19 mouse cellular contexts compared by ENCODE assay signal in genomic region chr11:119164375-119164774, GRCm38 (mm10).
A peak's percentile ranks its signal among the peaks of the same experiment; 100 is the strongest.
DNase-seq lines count a peak whose midpoint lies in the region; ATAC-seq and TF ChIP-seq lines count a peak whose summit lies in the region.
"Had no signal": no experiment of that assay in that cellular context is flagged by ENCODE, and none has a peak within 500 bp of the region (broad histone marks: within the 10 kb centered on the region; RNA-seq: fewer than 3 reads in every experiment).

No protein-coding gene starts in this region.

- H3K9me3 ChIP-seq in forebrain, embryonic 10.5 days = no peaks in the 10 kb centered on the region
- H3K9me3 ChIP-seq in forebrain, embryonic 16.5 days (ENCODE audit: control insufficient read depth, low read length) = no peaks in the 10 kb centered on the region
- H3K9me3 ChIP-seq in lung, embryonic 14.5 days (ENCODE audit: low read depth, low read length) = no peaks in the 10 kb centered on the region
- H3K9me3 ChIP-seq: embryonic facial prominence, embryonic 13.5 days; forebrain, embryonic 13.5 days; heart, embryonic 13.5 days had no signal

- no peak overlapping the region for H3K4me3 ChIP-seq in forebrain, embryonic 10.5 days
- no peak overlapping the region for H3K4me3 ChIP-seq in forebrain, embryonic 16.5 days (replicated peaks; ENCODE audit: low read length)
- H3K4me3 ChIP-seq in lung, embryonic 14.5 days (ENCODE audit: low read depth, low read length) = no peak overlapping the region
- H3K4me3 ChIP-seq in spleen, adult 2 months (ENCODE audit: extremely low read depth, insufficient read depth, insufficient read length) = no peak overlapping the region
- H3K4me3 ChIP-seq: embryonic facial prominence, embryonic 13.5 days; forebrain, embryonic 13.5 days; gastrocnemius, adult 2 months; heart, embryonic 13.5 days had no signal

- no peak overlapping the region for H3K9ac ChIP-seq in forebrain, embryonic 16.5 days (replicated peaks; ENCODE audit: low read depth, low read length)
- H3K9ac ChIP-seq in lung, embryonic 14.5 days = no peak overlapping the region
- H3K9ac ChIP-seq: embryonic facial prominence, embryonic 13.5 days; forebrain, embryonic 13.5 days; heart, embryonic 13.5 days; hindbrain, embryonic 14.5 days had no signal

- H3K27ac ChIP-seq in forebrain, embryonic 10.5 days = peak overlapping the region; percentile 48; the same call in 1 of the 2 replicates
- no peak overlapping the region for H3K27ac ChIP-seq in forebrain, embryonic 16.5 days (ENCODE audit: low read length)
- 0 out of 2 replicates have a peak overlapping the region, but pooled peaks have one; percentile 5 for H3K27ac ChIP-seq in lung, embryonic 14.5 days (ENCODE audit: low read depth)
- H3K27ac ChIP-seq in spleen, adult 2 months (ENCODE audit: insufficient read depth, low read length) = peak overlapping the region; percentile 27; the same call in 1 of the 2 replicates
- H3K27ac ChIP-seq: embryonic facial prominence, embryonic 13.5 days; gastrocnemius, adult 2 months; heart, embryonic 13.5 days; hindbrain, embryonic 14.5 days had no signal

- 91% methylated on average over 7 of the region's 7 CpGs for WGBS in forebrain, embryonic 10.5 days
- WGBS in forebrain, embryonic 16.5 days = 77% methylated on average over 7 of the region's 7 CpGs
- 88% methylated on average over 7 of the region's 7 CpGs for WGBS in lung, embryonic 14.5 days
- WGBS in spleen, adult 2 months = 71% methylated on average over 7 of the region's 7 CpGs

- no peak for ATAC-seq in forebrain, embryonic 16.5 days
- ATAC-seq in lung, embryonic 14.5 days (ENCODE audit: insufficient read depth) = no peak
- ATAC-seq: forebrain, embryonic 13.5 days; inflammation-experienced regulatory T-cells, adult 6 months had no signal

- H3K36me3 ChIP-seq in forebrain, embryonic 10.5 days (replicated peaks) = peaks cover 10% of the 10 kb centered on the region
- H3K36me3 ChIP-seq in forebrain, embryonic 16.5 days (ENCODE audit: control insufficient read depth, insufficient read depth) = no peaks in the 10 kb centered on the region
- no peaks in the 10 kb centered on the region for H3K36me3 ChIP-seq in lung, embryonic 14.5 days (ENCODE audit: insufficient read depth)
- no peaks in the 10 kb centered on the region for H3K36me3 ChIP-seq in spleen, adult 2 months (ENCODE audit: control insufficient read depth, insufficient read depth, low read length)
- H3K36me3 ChIP-seq: embryonic facial prominence, embryonic 13.5 days; heart, embryonic 13.5 days had no signal

- peaks cover 5% of the 10 kb centered on the region; the same call in 1 of the 2 replicates for H3K27me3 ChIP-seq in forebrain, embryonic 10.5 days (ENCODE audit: poor library complexity, severe bottlenecking)
- H3K27me3 ChIP-seq in forebrain, embryonic 16.5 days (replicated peaks; ENCODE audit: control insufficient read depth, insufficient read depth, low read length) = no peaks in the 10 kb centered on the region
- H3K27me3 ChIP-seq in lung, embryonic 14.5 days (ENCODE audit: insufficient read depth, low read length) = no peaks in the 10 kb centered on the region
- H3K27me3 ChIP-seq in spleen, adult 2 months (ENCODE audit: control insufficient read depth, insufficient read depth, low read length) = no peaks in the 10 kb centered on the region
- H3K27me3 ChIP-seq: embryonic facial prominence, embryonic 13.5 days; forebrain, embryonic 13.5 days; heart, embryonic 13.5 days had no signal

- H3K4me2 ChIP-seq in forebrain, embryonic 16.5 days (ENCODE audit: low read length) = no peak overlapping the region
- no peak overlapping the region for H3K4me2 ChIP-seq in lung, embryonic 14.5 days
- H3K4me2 ChIP-seq: embryonic facial prominence, embryonic 13.5 days; forebrain, embryonic 13.5 days; heart, embryonic 13.5 days; hindbrain, embryonic 14.5 days had no signal

- no peak for DNase-seq in forebrain, embryonic 10.5 days (ENCODE audit: extremely low spot score, low spot score)
- no peak for DNase-seq in lung, embryonic 14.5 days
- DNase-seq in lung, postnatal 36 days = no peak
- DNase-seq in spleen, adult 2 months (ENCODE audit: low read depth in 1 of 2, low spot score in 2 of 2) = no peak
- no peak for DNase-seq in spleen, postnatal 14 days (ENCODE audit: low spot score in 2 of 2)
- DNase-seq in cerebellum, adult 11-12 months = no peak
- DNase-seq: adrenal gland, postnatal 10 days; cerebellum, adult 11 months; cerebellum, adult 9-10 months; cerebellum, postnatal 25 days; gastrocnemius, adult 2 months; gastrocnemius, postnatal 25 days; heart, postnatal 36 days had no signal

- H3K4me1 ChIP-seq in forebrain, embryonic 10.5 days = peaks cover 31% of the 10 kb centered on the region
- H3K4me1 ChIP-seq in forebrain, embryonic 16.5 days (replicated peaks; ENCODE audit: control insufficient read depth, insufficient read depth, low read length) = peaks cover 7% of the 10 kb centered on the region
- peaks cover 5% of the 10 kb centered on the region; the same call in 1 of the 2 replicates for H3K4me1 ChIP-seq in lung, embryonic 14.5 days (ENCODE audit: insufficient read depth)
- peaks cover 26% of the 10 kb centered on the region for H3K4me1 ChIP-seq in spleen, adult 2 months (ENCODE audit: control insufficient read depth, insufficient read depth, insufficient read length)

- TF ChIP-seq CTCF in lung, embryonic 14.5 days (IDR thresholded peaks at IDR 0.05; ENCODE audit: low read depth) = no peak
- no peak for TF ChIP-seq CTCF in spleen, adult 2 months (IDR thresholded peaks at IDR 0.05; ENCODE audit: extremely low read depth, insufficient read depth, insufficient read length, insufficient replicate concordance)

- no peak for TF ChIP-seq POLR2A in spleen, adult 2 months (IDR thresholded peaks at IDR 0.05; ENCODE audit: low read depth, low read length)
